Mouse (Mus musculus) embryonic stem cell, embryonic (primary cell): Measurements from ENCODE around the gene Cacna1s.

Experiments
- CTCF ChIA-PET, 4 experiments: fragments of 300-600 bp in 2 of 4; fragments of 350-600 bp in 2 of 4; sonication (Branson Sonifier 250); formaldehyde crosslinking; loops; one replicate each; lab custom pipeline; 2022; ENCODE audit warnings: inconsistent platforms in 2 of 4; lab: Charles Lee
- POLR2A ChIA-PET, 4 experiments: fragments of 300-600 bp in 2 of 4; fragments of 350-600 bp in 2 of 4; sonication (Branson Sonifier 250); formaldehyde crosslinking; loops; one replicate each; lab custom pipeline; 2022; ENCODE audit warnings: antibody characterized with exemption in 4 of 4, inconsistent platforms in 1 of 4; lab: Charles Lee

Cacna1s gene

GRCm38 (mm10) chr1:136136547-136136946 is 84.0 kb downstream of the Cacna1s start:
- ChIA-PET POLR2A (interaction anchor here in 1 of 4 experiments (0.6 to 2.2 kb wide), 4 partner anchors 25 to 278 kb away, joined by 3 to 6 read pairs (median 6); partner anchors contain the start of gene Ddx59), CTCF (interaction anchor here in 3 of 4 experiments (0.6 to 4.2 kb wide), 8 partner anchors 21 to 334 kb away, joined by 3 to 18 read pairs (median 3); no protein-coding TSS in a partner anchor)

GRCm38 (mm10) chr1:136137071-136137531 is 84.6 kb downstream of the Cacna1s start:
- POLR2A ChIA-PET: interaction anchor here in 1 of 4 experiments (0.7 to 2.2 kb wide), 4 partner anchors 10 to 278 kb away, joined by 3 to 6 read pairs (median 6); partner anchors contain the start of gene Ddx59
- CTCF ChIA-PET: interaction anchor here in 3 of 4 experiments (0.6 to 1.2 kb wide), 5 partner anchors 21 to 334 kb away, joined by 3 to 4 read pairs (median 3); no protein-coding TSS in a partner anchor

DNA sequence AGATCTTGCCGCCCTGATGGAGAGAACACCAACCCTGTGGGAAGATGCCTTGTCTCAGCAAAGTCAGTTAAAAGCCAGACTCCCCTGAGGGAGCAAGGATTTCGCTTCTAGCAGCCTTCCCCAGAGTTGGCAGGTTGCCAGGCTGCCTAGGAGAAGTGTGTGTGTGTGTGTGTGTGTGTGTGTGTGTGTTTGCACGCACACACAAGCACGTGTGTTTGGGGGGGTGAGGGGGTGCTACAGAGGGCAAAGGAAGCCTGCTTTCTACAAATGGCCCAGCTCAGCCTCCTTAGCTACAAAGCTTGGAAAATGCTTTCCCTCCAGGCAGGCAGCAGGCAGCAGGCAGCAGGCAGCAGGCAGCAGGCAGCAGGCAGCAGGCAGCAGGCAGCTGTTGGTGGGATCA is 85.0 kb downstream of the Cacna1s start:
- ChIA-PET POLR2A (interaction anchor here in 2 of 4 experiments (0.6 to 2.9 kb wide), 5 partner anchors 8 to 277 kb away, joined by 3 to 27 read pairs (median 5); partner anchors contain the start of gene Ddx59 (in 1 of the 2)), CTCF (interaction anchor here in 2 of 4 experiments (0.6 to 2.9 kb wide), 3 partner anchors 23 to 595 kb away, joined by 3 to 20 read pairs (median 3); no protein-coding TSS in a partner anchor)

DNA sequence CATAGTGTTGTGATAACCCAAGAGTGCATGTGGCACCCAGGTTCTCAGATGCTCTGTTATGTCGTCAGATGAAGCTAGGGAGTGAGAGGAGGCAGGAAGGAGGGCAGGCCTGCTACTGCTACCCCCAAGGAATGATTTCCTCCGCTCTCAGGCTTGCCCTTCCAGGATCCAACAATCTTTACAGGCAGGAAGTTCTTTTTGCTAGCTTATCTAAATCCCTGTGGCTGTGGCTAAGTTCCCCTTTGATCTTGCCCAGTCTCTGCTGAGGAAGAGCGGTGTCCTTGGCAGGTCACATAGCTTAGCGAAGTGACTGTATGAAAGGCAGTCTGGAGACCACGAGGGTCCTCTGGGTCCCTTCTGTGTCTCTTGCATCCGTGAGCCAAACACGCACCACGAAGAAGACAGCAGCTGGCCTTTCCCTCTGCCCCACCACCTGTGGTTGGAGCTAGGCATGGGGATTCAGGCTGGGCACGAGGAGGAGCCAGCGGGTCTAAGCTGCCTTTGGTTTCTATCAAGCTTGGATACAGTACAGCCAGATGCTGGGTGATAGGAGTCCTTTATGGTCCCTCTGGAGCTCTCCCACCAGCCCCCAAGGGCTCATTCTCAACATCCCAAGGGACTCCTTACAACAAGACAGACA is 85.8 kb downstream of the Cacna1s start:
- CTCF ChIA-PET: interaction anchor here in 3 of 4 experiments (0.5 to 2.9 kb wide), 7 partner anchors 17 to 596 kb away, joined by 3 to 20 read pairs (median 3); no protein-coding TSS in a partner anchor
- POLR2A ChIA-PET: interaction anchor here in 3 of 4 experiments (0.6 to 5.2 kb wide), 5 partner anchors 8 to 94 kb away, joined by 3 to 66 read pairs (median 4); partner anchors contain the start of gene Kif21b (in 1 of the 3)

DNA sequence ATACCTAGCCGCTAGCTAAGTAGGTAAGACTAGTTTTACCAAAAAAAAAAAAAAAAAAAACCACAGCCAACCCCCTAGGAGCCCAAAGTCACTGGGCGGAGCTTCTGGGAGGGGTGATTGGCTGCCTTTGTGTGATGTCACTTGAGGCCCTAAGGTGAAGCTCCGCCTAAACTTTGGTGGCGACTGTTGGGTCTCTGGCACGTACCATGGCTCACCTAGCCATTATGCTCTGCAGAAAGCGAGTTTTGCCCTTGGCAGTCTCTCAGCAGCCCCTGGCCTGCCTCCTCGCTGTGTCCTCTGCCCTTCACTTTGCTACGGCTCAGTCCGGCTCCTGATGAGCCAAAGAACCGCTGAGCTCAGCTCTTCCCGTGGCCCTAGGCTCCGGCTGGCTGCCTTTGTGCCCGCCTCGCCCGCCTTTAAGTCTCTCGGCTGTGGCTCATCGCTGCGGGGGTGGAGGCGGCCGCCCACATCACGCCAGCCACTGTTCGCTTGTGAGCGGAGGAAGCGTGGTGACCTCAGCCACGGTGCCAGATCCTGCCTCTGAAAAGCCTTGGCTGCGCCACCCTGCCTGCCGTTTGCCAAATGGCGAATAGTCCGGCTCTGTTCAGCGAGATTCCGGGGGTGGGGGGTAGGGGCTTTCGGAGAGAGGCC is 87.6 kb downstream of the Cacna1s start:
- CTCF ChIA-PET: interaction anchor here (0.6 to 2.9 kb wide), 19 partner anchors 8 to 648 kb away, joined by 3 to 20 read pairs (median 4); no protein-coding TSS in a partner anchor
- POLR2A ChIA-PET: interaction anchor here (0.6 to 5.2 kb wide), 34 partner anchors 8 to 1076 kb away, joined by 3 to 66 read pairs (median 4); partner anchors contain the start of genes Ddx59 (in 2 of the 4), Kif14 (in 2 of the 4) and Kif21b (in 2 of the 4)

- POLR2A ChIA-PET: interaction anchor here in 3 of 4 experiments (0.8 to 5.2 kb wide), 12 partner anchors 8 to 274 kb away, joined by 3 to 66 read pairs (median 6); partner anchors contain the start of genes Ddx59 (in 2 of the 3) and Kif21b (in 1 of the 3)
- CTCF ChIA-PET: interaction anchor here in 3 of 4 experiments (0.8 to 2.4 kb wide), 5 partner anchors 18 to 33 kb away, joined by 3 to 13 read pairs (median 3); no protein-coding TSS in a partner anchor
These were observed 88.8 kb downstream of the Cacna1s start for GRCm38 (mm10) chr1:136141176-136141950.

DNA sequence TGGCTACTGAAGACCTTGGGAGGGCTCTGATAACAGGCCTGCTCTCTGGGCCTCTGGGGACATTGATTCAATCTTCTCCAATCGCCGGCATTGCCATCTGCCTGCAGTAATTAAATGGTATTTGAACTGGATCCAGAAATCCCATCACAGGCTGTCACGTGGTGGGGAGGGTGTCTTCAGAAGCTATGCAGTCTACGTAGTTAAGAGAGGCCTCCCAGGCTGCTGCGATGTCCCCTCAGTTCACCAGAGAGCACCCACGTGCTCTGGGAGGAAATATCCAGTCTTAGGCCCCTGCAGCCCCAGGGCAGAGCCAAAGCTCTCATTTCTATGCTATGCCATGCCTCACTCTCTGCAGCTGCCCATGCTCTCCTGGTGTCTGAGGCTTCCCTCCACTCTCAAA is 89.8 kb downstream of the Cacna1s start:
- POLR2A ChIA-PET: interaction anchor here in 3 of 4 experiments (0.7 to 5.2 kb wide), 12 partner anchors 8 to 273 kb away, joined by 3 to 66 read pairs (median 4); partner anchors contain the start of genes Ddx59 (in 2 of the 3) and Kif21b (in 1 of the 3)

DNA sequence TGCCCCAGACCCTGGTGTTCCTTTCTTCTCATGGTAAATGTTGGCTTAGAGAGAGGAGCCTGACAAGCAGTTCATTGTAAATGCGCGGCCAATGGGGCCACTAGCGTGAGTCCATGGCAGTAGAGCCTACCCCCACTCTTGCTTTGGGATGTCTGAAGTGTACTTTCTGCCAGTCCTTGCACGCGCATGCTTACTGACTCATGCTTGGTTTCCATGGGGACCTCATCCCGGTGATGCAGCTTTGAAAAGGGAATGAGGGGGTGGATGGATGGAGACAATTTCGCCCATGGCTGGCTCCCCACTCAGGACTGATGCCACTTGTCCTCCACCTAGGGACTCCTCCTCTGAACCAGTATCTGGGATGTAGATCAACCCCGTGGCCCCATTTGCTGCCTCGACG is 91.0 kb downstream of the Cacna1s start:
- POLR2A ChIA-PET: interaction anchor here in 2 of 4 experiments (0.7 to 2.0 kb wide), 3 partner anchors 9 to 272 kb away, joined by 3 to 6 read pairs (median 4); partner anchors contain the start of gene Ddx59 (in 1 of the 2)
- CTCF ChIA-PET: interaction anchor here in 1 of 4 experiments (2.2 kb wide), 1 partner anchor 32 kb away, joined by 5 read pairs; no protein-coding TSS in a partner anchor

More for the DNA sequence above, 89.8 kb downstream of the Cacna1s start:
- CTCF ChIA-PET: interaction anchor here in 3 of 4 experiments (0.6 to 2.2 kb wide), 6 partner anchors 17 to 33 kb away, joined by 3 to 13 read pairs (median 3); no protein-coding TSS in a partner anchor

GRCm38 (mm10) chr1:136149702-136150101 is 97.2 kb downstream of the Cacna1s start:
- POLR2A ChIA-PET: no interaction called here

DNA sequence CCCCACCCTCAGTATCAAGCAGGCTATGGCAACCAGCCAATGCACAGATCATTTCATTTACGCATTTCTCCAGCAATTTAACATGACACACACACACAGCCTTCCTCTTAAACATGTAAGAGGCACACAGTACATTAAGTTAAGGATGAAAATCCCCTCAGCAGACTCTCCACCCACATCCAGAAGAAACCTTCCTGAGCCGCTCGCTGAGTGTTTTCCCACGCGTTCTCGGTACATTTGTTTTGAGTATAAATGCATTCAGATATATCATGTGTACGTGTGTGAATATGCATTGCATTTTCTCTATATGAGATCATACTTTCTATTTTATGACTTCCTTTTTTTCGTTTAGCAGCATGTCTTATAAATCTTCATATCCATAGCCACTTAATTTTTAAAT is 98.8 kb downstream of the Cacna1s start:
- CTCF ChIA-PET: interaction anchor here in 1 of 4 experiments (0.9 to 1.3 kb wide), 2 partner anchors 9 to 24 kb away, joined by 3 to 5 read pairs; no protein-coding TSS in a partner anchor
- POLR2A ChIA-PET: interaction anchor here in 1 of 4 experiments (0.9 kb wide), 1 partner anchor 12 kb away, joined by 3 read pairs; no protein-coding TSS in a partner anchor

More at GRCm38 (mm10) chr1:136149702-136150101, 97.2 kb downstream of the Cacna1s start:
- CTCF ChIA-PET: interaction anchor here in 2 of 4 experiments (0.6 to 2.2 kb wide), 2 partner anchors 10 to 94 kb away, joined by 4 to 10 read pairs; no protein-coding TSS in a partner anchor

DNA sequence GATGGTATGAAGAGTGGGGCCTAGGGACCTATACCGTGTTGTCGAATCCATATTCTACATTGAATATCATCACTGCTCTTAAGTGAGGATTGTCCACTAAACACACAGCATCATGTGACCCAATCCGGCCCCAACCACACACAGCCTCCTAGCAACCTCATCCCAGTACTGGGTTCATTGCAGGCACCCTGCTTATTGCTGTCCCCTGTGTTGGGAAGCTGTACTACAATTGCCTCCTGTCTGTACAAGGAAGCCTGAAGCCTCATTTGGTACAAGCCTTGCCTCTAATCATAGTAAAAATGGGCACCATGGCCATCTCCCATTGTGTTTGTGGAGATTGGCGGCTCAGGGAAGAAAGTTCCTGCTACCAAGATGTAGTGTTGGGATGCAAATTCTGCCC is 103.8 kb downstream of the Cacna1s start:
- CTCF ChIA-PET: interaction anchor here (0.5 to 1.5 kb wide), 9 partner anchors 14 to 1366 kb away, joined by 3 to 9 read pairs (median 3); no protein-coding TSS in a partner anchor
- POLR2A ChIA-PET: interaction anchor here in 2 of 4 experiments (0.6 to 1.7 kb wide), 4 partner anchors 13 to 188 kb away, joined by 3 to 5 read pairs (median 3); no protein-coding TSS in a partner anchor

DNA sequence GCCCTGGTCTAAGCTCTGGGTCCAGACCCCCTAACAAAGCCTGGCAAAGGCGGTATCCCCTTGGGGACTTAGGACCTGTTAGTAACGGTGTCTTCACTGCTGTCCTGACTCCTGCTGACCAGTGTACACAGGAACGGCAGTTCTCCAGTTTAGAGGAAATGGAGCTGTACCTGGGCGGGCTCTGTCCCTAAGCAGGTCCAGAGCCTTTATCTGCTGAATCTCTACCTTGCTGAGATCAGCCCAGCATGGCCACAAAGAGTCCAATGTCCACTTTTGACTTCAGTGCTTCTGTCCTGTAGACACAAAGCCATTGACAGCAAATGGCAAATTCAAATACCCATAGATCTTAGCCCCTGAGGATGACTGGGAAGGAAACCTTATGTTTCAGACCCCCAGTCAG is 104.4 kb downstream of the Cacna1s start:
- CTCF ChIA-PET: interaction anchor here (0.6 to 1.5 kb wide), 8 partner anchors 9 to 41 kb away, joined by 3 to 5 read pairs (median 3); no protein-coding TSS in a partner anchor
- POLR2A ChIA-PET: interaction anchor here in 3 of 4 experiments (0.6 to 1.7 kb wide), 6 partner anchors 15 to 309 kb away, joined by 3 to 5 read pairs (median 4); partner anchors contain the start of gene Kif14 (in 1 of the 3)

DNA sequence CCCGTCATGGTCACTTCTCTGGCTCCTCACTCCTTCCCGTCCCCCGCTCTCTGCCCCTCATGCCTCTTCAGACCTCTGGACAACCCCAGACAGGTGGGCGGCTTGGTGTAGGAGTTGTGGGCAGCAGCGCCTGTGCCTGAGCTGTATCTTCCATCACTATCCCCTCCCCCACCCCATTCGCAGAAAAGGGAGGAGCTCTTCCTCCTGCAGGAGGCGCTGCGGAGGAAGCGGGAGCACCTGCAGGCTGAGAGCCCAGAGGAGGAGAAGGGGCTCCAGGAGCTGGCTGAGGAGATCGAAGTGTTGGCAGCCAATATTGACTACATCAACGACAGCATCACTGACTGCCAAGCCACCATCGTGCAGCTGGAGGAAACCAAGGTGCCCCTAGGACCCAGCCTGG is 107.3 kb downstream of the Cacna1s start:
- ChIA-PET POLR2A (interaction anchor here (0.6 to 2.5 kb wide), 23 partner anchors 8 to 1966 kb away, joined by 3 to 13 read pairs (median 4); partner anchors contain the start of genes Kif21b (in 2 of the 4) and Ddx59 (in 1 of the 4)), CTCF (interaction anchor here (0.6 to 2.9 kb wide), 63 partner anchors 8 to 580 kb away, joined by 3 to 27 read pairs (median 4); partner anchors contain the start of genes Kif21b (in 2 of the 4), Mroh3 (in 2 of the 4), Ascl5 (in 1 of the 4) and Kif14 (in 1 of the 4))

DNA sequence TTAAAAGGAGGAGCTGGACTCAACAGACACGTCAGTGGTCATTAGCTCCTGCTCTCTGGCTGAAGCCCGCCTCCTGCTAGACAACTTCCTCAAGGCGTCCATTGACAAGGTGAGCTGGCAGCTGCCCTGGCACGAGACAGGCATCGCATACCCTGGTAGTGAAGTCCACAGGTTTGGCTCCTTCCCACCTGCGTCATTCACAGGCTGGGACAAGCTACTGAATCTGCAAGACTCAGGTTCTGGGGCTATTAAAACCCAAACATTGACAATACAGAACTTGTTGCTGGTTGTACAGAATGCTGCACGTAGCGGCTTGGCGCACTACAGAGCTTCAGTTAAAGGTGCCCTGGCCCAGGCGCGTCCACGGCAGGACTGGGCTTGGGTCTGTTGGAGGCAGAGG is 107.7 kb downstream of the Cacna1s start:
- CTCF ChIA-PET: interaction anchor here (0.5 to 2.9 kb wide), 54 partner anchors 8 to 579 kb away, joined by 3 to 27 read pairs (median 4); partner anchors contain the start of genes Kif21b (in 2 of the 4), Mroh3 (in 2 of the 4), Ascl5 (in 1 of the 4) and Kif14 (in 1 of the 4)
- POLR2A ChIA-PET: interaction anchor here (0.6 to 2.5 kb wide), 26 partner anchors 8 to 1966 kb away, joined by 3 to 13 read pairs (median 4); partner anchors contain the start of genes Kif21b (in 2 of the 4) and Ddx59 (in 1 of the 4)

DNA sequence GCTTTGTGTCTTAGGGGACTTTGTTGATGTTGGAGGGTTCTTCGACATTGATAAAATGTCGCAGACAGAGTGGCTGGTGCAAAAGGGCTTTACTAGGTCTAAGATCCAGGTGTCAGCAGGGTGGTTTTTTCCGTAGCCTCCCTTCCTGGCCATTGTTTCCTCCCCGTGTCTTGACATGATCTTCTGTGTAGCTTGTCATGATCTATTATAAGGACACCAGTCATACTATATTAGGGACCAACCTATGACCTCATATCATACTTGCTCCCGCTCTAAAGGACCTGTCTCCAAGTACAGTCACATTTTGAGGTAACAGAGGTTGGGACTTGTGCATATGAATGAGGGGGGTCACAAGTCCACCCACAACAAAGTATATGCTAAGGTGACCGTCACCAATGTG is 108.4 kb downstream of the Cacna1s start:
- CTCF ChIA-PET: interaction anchor here in 3 of 4 experiments (1.5 to 2.9 kb wide), 10 partner anchors 9 to 110 kb away, joined by 5 to 27 read pairs (median 20); partner anchors contain the start of genes Ascl5 (in 1 of the 3) and Mroh3 (in 1 of the 3)
- POLR2A ChIA-PET: interaction anchor here in 3 of 4 experiments (0.6 to 2.5 kb wide), 11 partner anchors 9 to 254 kb away, joined by 3 to 13 read pairs (median 3); partner anchors contain the start of gene Ddx59 (in 1 of the 3)
